Mouse (Mus musculus): ENCODE measurements around the gene Slitrk3. TPM values are rescaled to one million over a fixed set of nuclear protein-coding genes. Genes with fewer than 3 reads are reported as not detected.
A peak's percentile ranks its signal among the peaks of the same experiment; 100 is the strongest.
"Not testable (repeated sequence)": the region's sequence is repeated elsewhere in the genome, so short reads cannot be mapped to it uniquely, and the experiment has no call there.

Gene Slitrk3
- 21.3 and 23.8 TPM in 2 replicates for polyA plus RNA-seq (2012; rRNA removed)

GRCm38 (mm10) chr3:73057197-73057811, at the start of gene Slitrk3:
Gene Slitrk3, minus strand, starts transcription at chr3:73057803.
- DNase-seq (ENCODE audit: extremely low spot score in 1 of 2, low spot score in 1 of 2): peak in 1 of 2 experiments; percentile 73

- not testable (repeated sequence) for DNase-seq (ENCODE audit: extremely low spot score in 1 of 2, low spot score in 1 of 2)
Measured at GRCm38 (mm10) chr3:73094445-73094844, 36.8 kb upstream of the Slitrk3 start.

GRCm38 (mm10) chr3:73084620-73085019, 27.0 kb upstream of the Slitrk3 start:
- no peak for DNase-seq (ENCODE audit: extremely low spot score in 1 of 2, low spot score in 1 of 2)

GRCm38 (mm10) chr3:73065823-73066755, 8.5 kb upstream of the Slitrk3 start:
- DNase-seq (ENCODE audit: extremely low spot score in 1 of 2, low spot score in 1 of 2): peak in 1 of 2 experiments; percentile 92

- no peak for DNase-seq (ENCODE audit: extremely low spot score in 1 of 2, low spot score in 1 of 2)
Measured at GRCm38 (mm10) chr3:73058190-73058589, 587 bp upstream of the Slitrk3 start.

GRCm38 (mm10) chr3:73056492-73057196, 959 bp downstream of the Slitrk3 start:
- DNase-seq (ENCODE audit: extremely low spot score in 1 of 2, low spot score in 1 of 2): no peak

- DNase-seq (ENCODE audit: extremely low spot score in 1 of 2, low spot score in 1 of 2): no peak
Measured at GRCm38 (mm10) chr3:73056044-73056438, 1.6 kb downstream of the Slitrk3 start.

GRCm38 (mm10) chr3:73055399-73056043, 2.1 kb downstream of the Slitrk3 start:
- no peak for DNase-seq (ENCODE audit: extremely low spot score in 1 of 2, low spot score in 1 of 2)

- no peak for DNase-seq (ENCODE audit: extremely low spot score in 1 of 2, low spot score in 1 of 2)
Measured at GRCm38 (mm10) chr3:73053451-73053931, 4.1 kb downstream of the Slitrk3 start.

- peak in 1 of 2 experiments; percentile 82 for DNase-seq (ENCODE audit: extremely low spot score in 1 of 2, low spot score in 1 of 2)
Measured at GRCm38 (mm10) chr3:73046248-73046647, 11.4 kb downstream of the Slitrk3 start.

GRCm38 (mm10) chr3:73042256-73042655, 15.3 kb downstream of the Slitrk3 start:
- no peak for DNase-seq (ENCODE audit: extremely low spot score in 1 of 2, low spot score in 1 of 2)

- no peak for DNase-seq (ENCODE audit: extremely low spot score in 1 of 2, low spot score in 1 of 2)
Measured at GRCm38 (mm10) chr3:73006045-73006444, 51.6 kb downstream of the Slitrk3 start.

- DNase-seq (ENCODE audit: extremely low spot score in 1 of 2, low spot score in 1 of 2): no peak
Measured at GRCm38 (mm10) chr3:73002933-73003696, 54.5 kb downstream of the Slitrk3 start.

GRCm38 (mm10) chr3:72997517-72997916, 60.1 kb downstream of the Slitrk3 start:
- DNase-seq (ENCODE audit: extremely low spot score in 1 of 2, low spot score in 1 of 2): no peak

Other genes starting within 250 kb of the Slitrk3 start
- gene Sis, start 89.9 kb downstream of the Slitrk3 start, polyA plus RNA-seq (2012; rRNA removed): 0.04 and 0.06 TPM in 2 replicates